Mouse (Mus musculus) forebrain, postnatal 0 days (tissue): ENCODE data around the gene Gcm2. TPM values are rescaled to one million over a fixed set of nuclear protein-coding genes. Genes with fewer than 3 reads are reported as not detected.

ENCODE experiments used
- ATAC-seq: fragments of 200-750 bp; cut with Nextera tagmentation; 2 replicates; pipeline ENCODE4 v1.8.0; 2017; ENCODE audit warnings: mild to moderate bottlenecking, moderate library complexity
- DNase-seq: peaks from one replicate; pipeline ENCODE4 v3.0.0-alpha.2; 2015
- H3K27ac ChIP-seq: fragments of 300-500 bp; sonication (generic); 2 replicates; pipeline ENCODE4 v1.5.1; 2014; ENCODE audit warnings: low read depth, mild to moderate bottlenecking, antibody characterized with exemption, low read length, moderate library complexity, mixed read lengths
- H3K27me3 ChIP-seq: fragments of 300-500 bp; sonication (generic); 2 replicates; pipeline ENCODE4 v1.6.1; 2014; ENCODE audit warnings: mild to moderate bottlenecking, low read length, mixed read lengths; ENCODE audit not compliant: insufficient read depth
- H3K36me3 ChIP-seq: fragments of 300-500 bp; sonication (generic); 2 replicates; pipeline ENCODE4 v1.6.1; 2014; ENCODE audit warnings: mild to moderate bottlenecking, moderate library complexity; ENCODE audit not compliant: insufficient read depth
- H3K4me1 ChIP-seq: fragments of 300-500 bp; sonication (generic); 2 replicates; pipeline ENCODE4 v1.6.1; 2014; ENCODE audit warnings: antibody characterized with exemption; ENCODE audit not compliant: insufficient read depth
- H3K4me2 ChIP-seq: fragments of 300-500 bp; sonication (generic); 2 replicates; pipeline ENCODE4 v1.6.1; 2014; ENCODE audit warnings: low read depth, mild to moderate bottlenecking, moderate library complexity
- H3K4me3 ChIP-seq: fragments of 300-500 bp; sonication (generic); 2 replicates; pipeline ENCODE4 v1.5.1; 2014; ENCODE audit warnings: low read depth, low read length, mixed read lengths
- H3K9ac ChIP-seq: fragments of 300-500 bp; sonication (generic); 2 replicates; pipeline ENCODE4 v1.6.1; 2014; ENCODE audit warnings: mild to moderate bottlenecking
- H3K9me3 ChIP-seq: fragments of 300-500 bp; sonication (generic); 2 replicates; pipeline ENCODE4 v1.6.1; 2016; ENCODE audit warnings: low read length
- CTCF ChIP-seq: sonication (generic); IDR thresholded peaks from 2 replicates; pipeline ENCODE4 v1.5.1; 2016; ENCODE audit warnings: antibody characterized with exemption, control low read depth, low read depth
- WGBS: fragments of 180-500 bp; shearing (Covaris S2); extraction: QIAGEN DNeasy Blood & Tissue Kit; methylation state at CpG from one replicate; pipeline ENCODE4 v1.1.7; 2014; 5-methylcytosine and 5-hydroxymethylcytosine counted together
- polyA plus RNA-seq: library from polyadenylated mRNA; unstranded; fragments of >200 nt; fragmentation: Nextera tagmentation; extraction: Ambion mirVana; gene quantifications from 2 replicates; pipeline ENCODE4 v1.2.1, GENCODE M21; 2015
- total RNA-seq: library from RNA; depleted of rRNA; stranded (reverse); fragments of >200 nt; gene quantifications from 2 replicates; pipeline ENCODE4 v1.2.3, GENCODE M21; 2014; rRNA removed

Gcm2 gene
- total RNA-seq (not detected in 2 replicates), polyA plus RNA-seq (not detected in 2 replicates)

GRCm38 (mm10) chr13:41110935-41111334, at the start of gene Gcm2:
Gene Gcm2 (minus strand): TSS chr13:41111035.
- DNase-seq (no peak), ATAC-seq (no peak)
- Histone ChIP-seq H3K4me2 (no peak within 1 kb of the TSS), H3K27me3 (no peaks in the 10 kb centered on the region; the same call in 1 of the 2 replicates), H3K4me3 (no peak within 1 kb of the TSS), H3K9me3 (no peaks in the 10 kb centered on the region), H3K9ac (no peak within 1 kb of the TSS), H3K27ac (no peak within 1 kb of the TSS), H3K4me1 (no peaks in the 10 kb centered on the region), H3K36me3 (no peaks in the 10 kb centered on the region)
- TF ChIP-seq CTCF, result no peak
- WGBS, result 77% methylated on average over 3 of the region's 3 CpGs

GRCm38 (mm10) chr13:41158426-41158825, 47.6 kb upstream of the Gcm2 start:
- no peak overlapping the region for H3K4me3 ChIP-seq
- WGBS, result 60% methylated on average over 5 of the region's 5 CpGs
- H3K9me3 ChIP-seq, result no peaks in the 10 kb centered on the region
- H3K27ac ChIP-seq, result no peak overlapping the region
- H3K4me2 ChIP-seq, result no peak overlapping the region
- peak; percentile 53 for TF ChIP-seq CTCF
- no peaks in the 10 kb centered on the region for H3K4me1 ChIP-seq
- H3K27me3 ChIP-seq, result no peaks in the 10 kb centered on the region
- DNase-seq (peak; percentile 38), ATAC-seq (no peak; the same call in 1 of the 2 replicates)
- H3K36me3 ChIP-seq, result no peaks in the 10 kb centered on the region
- H3K9ac ChIP-seq, result no peak overlapping the region

- WGBS, result 88% methylated on average over 11 of the region's 11 CpGs
- ATAC-seq (no peak), DNase-seq (no peak)
- Histone ChIP-seq H3K9me3 (no peaks in the 10 kb centered on the region), H3K27ac (no peak overlapping the region), H3K36me3 (no peaks in the 10 kb centered on the region), H3K4me2 (no peak overlapping the region), H3K4me1 (no peaks in the 10 kb centered on the region), H3K27me3 (no peaks in the 10 kb centered on the region), H3K9ac (no peak overlapping the region), H3K4me3 (no peak overlapping the region)
- no peak for TF ChIP-seq CTCF
Measured at GRCm38 (mm10) chr13:41153146-41153545, 42.3 kb upstream of the Gcm2 start.

- Histone ChIP-seq H3K36me3 (no peaks in the 10 kb centered on the region), H3K4me3 (no peak overlapping the region), H3K9ac (no peak overlapping the region), H3K9me3 (no peaks in the 10 kb centered on the region), H3K27ac (no peak overlapping the region), H3K27me3 (no peaks in the 10 kb centered on the region), H3K4me2 (no peak overlapping the region), H3K4me1 (no peaks in the 10 kb centered on the region)
- no peak for ATAC-seq
- 78% methylated on average over 10 of the region's 10 CpGs for WGBS
- TF ChIP-seq CTCF, result peak; percentile 75
- DNase-seq, result peak; percentile 63
Measured at GRCm38 (mm10) chr13:41146271-41146670, 35.4 kb upstream of the Gcm2 start.

- H3K27ac ChIP-seq, result no peak overlapping the region
Measured at GRCm38 (mm10) chr13:41145433-41145970, 34.7 kb upstream of the Gcm2 start.

GRCm38 (mm10) chr13:41134901-41135300, 24.1 kb upstream of the Gcm2 start:
- Histone ChIP-seq H3K27me3 (no peaks in the 10 kb centered on the region), H3K4me1 (no peaks in the 10 kb centered on the region), H3K9me3 (no peaks in the 10 kb centered on the region), H3K9ac (no peak overlapping the region), H3K4me2 (no peak overlapping the region), H3K36me3 (no peaks in the 10 kb centered on the region), H3K4me3 (no peak overlapping the region), H3K27ac (no peak overlapping the region)
- WGBS, result 7% methylated on average over 6 of the region's 6 CpGs
- DNase-seq (peak; percentile 80), ATAC-seq (no peak)
- peak; percentile 81 for TF ChIP-seq CTCF

More at GRCm38 (mm10) chr13:41145433-41145970, 34.7 kb upstream of the Gcm2 start:
- no peaks in the 10 kb centered on the region for H3K36me3 ChIP-seq
- H3K9me3 ChIP-seq, result no peaks in the 10 kb centered on the region
- no peak overlapping the region for H3K4me3 ChIP-seq
- 67% methylated on average over 6 of the region's 6 CpGs for WGBS
- no peak overlapping the region for H3K4me2 ChIP-seq
- TF ChIP-seq CTCF, result no peak
- no peaks in the 10 kb centered on the region for H3K27me3 ChIP-seq
- H3K9ac ChIP-seq, result no peak overlapping the region
- no peaks in the 10 kb centered on the region for H3K4me1 ChIP-seq
- ATAC-seq (no peak), DNase-seq (no peak)

GRCm38 (mm10) chr13:41129061-41129460, 18.2 kb upstream of the Gcm2 start:
- no peaks in the 10 kb centered on the region for H3K4me1 ChIP-seq
- no peak for DNase-seq
- WGBS, result 85% methylated on average over 8 of the region's 8 CpGs

More at GRCm38 (mm10) chr13:41129061-41129460, 18.2 kb upstream of the Gcm2 start:
- ATAC-seq, result peak; percentile 38; the same call in 1 of the 2 replicates
- TF ChIP-seq CTCF, result no peak
- no peak overlapping the region for H3K9ac ChIP-seq
- no peaks in the 10 kb centered on the region for H3K27me3 ChIP-seq
- H3K27ac ChIP-seq, result no peak overlapping the region
- no peaks in the 10 kb centered on the region for H3K36me3 ChIP-seq
- no peak overlapping the region for H3K4me2 ChIP-seq
- no peaks in the 10 kb centered on the region for H3K9me3 ChIP-seq
- no peak overlapping the region for H3K4me3 ChIP-seq
